Mouse (Mus musculus) left cerebral cortex, adult 11 months (tissue): ENCODE measurements around the gene Trmt10c.
A peak's percentile ranks its signal among the peaks of the same experiment; 100 is the strongest.
"Not testable (repeated sequence)": the region's sequence is repeated elsewhere in the genome, so short reads cannot be mapped to it uniquely, and the experiment has no call there.

Source experiments
- DNase-seq: peaks from one replicate; pipeline ENCODE4 v3.0.0; 2022; ENCODE audit warnings: low spot score

Gene Trmt10c

DNA sequence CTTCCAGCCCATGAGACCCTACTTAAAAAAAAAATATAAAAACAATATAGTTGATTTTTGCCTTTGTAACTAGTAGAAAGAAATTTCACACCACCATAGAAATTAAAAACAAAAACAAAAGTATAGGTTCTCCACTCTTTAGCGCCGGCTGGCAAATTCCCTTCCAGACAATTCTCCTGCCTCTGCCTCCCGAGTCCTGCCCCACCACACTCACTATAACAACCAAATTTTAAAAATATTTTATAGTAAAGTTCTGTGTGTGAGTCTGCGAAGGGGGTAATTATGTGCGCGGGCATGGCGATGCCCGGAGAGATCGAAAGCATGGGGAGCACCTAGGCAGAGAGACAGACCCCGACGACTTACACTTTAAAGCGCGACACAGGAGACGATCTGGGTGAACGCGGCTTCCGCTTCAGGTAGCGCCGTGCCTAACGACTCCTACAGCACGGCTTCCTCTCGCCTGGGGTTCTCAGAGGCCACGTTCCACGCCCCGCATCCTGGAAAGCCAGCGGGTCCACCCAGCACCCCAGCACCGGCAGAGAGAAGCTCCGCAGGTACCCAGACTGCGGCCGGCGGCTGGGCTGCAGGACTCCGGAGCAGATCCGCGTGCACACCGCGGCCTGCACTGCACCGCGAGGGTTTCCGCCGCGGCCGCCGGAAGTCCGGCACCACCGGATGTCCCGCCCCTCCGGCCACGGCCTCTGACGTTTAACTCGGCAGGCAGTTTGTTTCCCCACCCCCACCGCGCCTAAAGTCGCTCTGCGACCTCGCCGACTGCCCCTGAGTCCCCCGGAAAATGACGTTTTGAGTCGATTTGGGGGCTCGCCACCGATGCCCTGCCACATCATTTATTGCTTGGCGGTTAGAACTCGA is at the start of gene Trmt10c:
Gene Trmt10c, minus strand, starts transcription at position 682 of the 873 bp plus-strand sequence.
- DNase-seq = peak; percentile 82

GRCm38 (mm10) chr16:56086336-56086735 is 48.7 kb upstream of the Trmt10c start:
- DNase-seq = no peak

DNA sequence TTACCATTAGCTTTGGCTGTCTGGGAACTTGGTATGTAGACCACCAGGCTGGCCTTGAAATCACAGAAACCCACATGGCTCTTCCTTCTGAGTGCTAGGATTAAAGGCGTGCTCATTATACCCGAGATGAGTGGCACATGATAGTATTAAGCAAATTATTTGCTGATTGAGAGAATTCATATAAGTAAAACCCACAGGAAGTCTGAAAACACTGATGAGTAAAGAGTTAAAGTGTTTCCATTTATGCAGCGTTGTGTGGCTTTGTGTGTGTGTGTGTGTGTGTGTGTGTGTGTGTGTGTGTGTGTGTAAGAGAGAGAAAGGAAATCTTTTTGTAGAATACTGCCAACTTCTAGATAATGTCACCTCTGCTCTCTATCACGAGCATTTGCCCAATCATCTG is 44.1 kb upstream of the Trmt10c start:
- DNase-seq = no peak

DNA sequence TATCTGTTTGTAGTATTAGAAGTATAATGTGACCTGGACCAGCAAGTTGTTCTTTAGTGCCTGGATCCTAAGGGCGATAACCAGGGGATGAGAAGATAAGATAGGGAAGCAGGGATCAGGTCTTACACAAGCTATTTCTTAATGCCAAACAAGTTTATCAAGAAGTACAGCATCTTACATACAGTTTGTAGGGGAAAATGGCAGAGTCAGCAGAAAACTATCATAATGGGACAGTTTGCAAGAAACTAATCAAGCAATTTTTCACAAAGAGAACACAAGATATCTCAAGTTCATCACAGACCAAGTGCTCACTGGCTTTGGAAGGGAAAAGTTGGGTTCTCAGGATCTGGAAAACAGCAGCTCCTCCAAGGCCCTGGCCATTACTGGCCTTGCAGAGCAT is 41.8 kb upstream of the Trmt10c start:
- no peak for DNase-seq

- no peak for DNase-seq
These were observed 38.7 kb upstream of the Trmt10c start for GRCm38 (mm10) chr16:56076121-56076869.

- DNase-seq = peak; percentile 73
These were observed 37.8 kb upstream of the Trmt10c start for GRCm38 (mm10) chr16:56075222-56076111.

DNA sequence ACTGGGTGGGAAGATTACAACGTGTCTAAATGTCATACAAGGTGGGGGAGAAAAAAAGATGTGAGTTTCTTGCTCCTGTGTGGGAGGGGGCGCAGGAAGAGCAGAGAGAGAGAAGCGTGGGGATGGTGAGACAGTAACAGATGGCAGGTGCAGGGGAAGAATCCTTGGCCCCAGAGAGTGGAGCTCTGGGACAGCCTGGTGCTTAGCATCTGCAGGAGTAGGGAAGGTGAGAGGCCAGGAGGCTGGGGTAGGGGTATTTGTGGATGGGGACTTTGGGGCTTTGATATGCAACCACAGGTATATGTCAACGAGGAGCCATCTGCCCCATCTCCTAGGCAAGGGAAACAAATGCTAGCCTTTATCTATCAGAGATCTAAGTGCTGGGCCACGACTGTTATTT is 36.9 kb upstream of the Trmt10c start:
- DNase-seq = no peak

DNA sequence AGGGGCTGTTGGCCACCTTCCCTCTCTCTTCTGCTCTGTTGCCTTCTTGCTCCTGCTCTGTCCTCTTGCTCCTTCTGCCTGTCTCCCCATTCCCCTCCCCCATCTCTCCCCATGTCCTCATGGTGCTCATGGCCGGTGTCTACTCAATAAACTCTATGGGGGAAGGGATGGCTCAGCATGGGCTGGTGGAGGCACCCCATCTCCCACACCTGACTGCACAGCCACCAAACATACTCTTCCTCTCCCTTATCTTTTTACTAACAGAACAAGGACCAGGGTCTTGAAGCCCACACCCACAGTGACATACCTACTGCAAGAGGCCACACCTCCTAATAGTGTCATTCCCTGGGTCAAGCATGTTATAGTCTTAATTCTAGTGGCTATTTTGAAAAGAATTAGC is 36.5 kb upstream of the Trmt10c start:
- no peak for DNase-seq

GRCm38 (mm10) chr16:56073150-56073549 is 35.5 kb upstream of the Trmt10c start:
- DNase-seq = not testable (repeated sequence)

DNA sequence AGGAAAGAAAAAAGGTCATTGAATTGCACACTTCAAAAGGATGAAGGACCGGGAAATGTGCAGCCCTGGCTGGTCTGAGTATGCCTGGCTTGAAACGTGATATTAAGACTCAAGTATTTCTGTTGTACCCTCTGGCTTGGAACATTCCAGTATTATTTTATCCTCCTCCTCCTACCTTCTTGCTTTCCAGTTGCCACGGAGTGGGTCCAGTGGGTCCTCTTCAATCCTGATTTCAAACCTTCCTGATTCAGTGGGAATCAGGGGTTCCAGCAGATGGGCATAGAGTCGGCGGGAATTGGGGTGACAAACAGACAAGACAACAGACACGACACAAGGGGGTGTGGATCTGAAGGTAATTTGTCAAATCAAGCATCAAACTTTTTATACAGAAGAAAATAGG is 34.9 kb upstream of the Trmt10c start:
- DNase-seq = no peak

DNA sequence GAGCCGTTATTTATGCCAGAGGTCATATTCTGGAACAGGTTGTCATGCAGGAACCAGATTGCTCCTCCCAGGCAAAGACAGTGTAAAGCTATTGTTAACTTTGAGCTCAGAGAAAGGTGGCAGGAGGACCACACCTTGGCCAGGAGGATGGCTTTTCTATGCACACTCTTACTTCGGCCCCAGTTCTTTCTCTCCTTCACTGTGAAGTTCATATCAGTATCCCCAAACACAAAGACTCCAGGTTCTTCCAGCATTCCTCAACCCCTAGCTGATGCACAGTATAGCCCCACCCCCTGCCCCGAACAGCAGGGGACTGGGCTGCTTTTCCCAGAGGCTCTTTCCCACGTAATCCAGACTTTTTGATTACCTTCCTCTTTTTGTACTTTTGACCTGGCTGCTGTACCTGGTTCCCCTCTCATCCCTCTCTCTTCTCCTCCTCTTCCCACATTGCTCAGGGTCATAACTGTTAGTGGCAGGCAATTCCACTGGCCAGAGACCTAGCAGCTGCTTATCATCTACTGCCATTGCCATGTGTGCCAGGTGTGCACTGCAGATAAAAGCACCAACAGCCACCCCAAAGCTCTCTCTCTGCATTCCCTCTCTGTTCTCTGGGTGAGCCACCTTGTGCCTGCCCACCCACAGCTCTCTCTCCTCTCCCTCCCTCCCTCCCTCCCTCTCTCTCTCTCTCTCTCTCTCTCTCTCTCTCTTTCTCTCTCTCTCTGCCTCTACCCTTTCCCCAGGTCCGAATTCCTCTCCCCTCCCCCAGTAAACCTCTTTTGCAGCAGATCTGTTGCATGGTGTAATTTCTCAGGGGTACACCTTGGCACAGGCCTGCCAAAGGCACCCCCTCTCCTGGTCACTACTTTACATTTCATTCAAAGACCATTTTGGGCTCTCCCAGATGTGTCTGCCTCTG is 34.0 kb upstream of the Trmt10c start:
- DNase-seq = no peak

DNA sequence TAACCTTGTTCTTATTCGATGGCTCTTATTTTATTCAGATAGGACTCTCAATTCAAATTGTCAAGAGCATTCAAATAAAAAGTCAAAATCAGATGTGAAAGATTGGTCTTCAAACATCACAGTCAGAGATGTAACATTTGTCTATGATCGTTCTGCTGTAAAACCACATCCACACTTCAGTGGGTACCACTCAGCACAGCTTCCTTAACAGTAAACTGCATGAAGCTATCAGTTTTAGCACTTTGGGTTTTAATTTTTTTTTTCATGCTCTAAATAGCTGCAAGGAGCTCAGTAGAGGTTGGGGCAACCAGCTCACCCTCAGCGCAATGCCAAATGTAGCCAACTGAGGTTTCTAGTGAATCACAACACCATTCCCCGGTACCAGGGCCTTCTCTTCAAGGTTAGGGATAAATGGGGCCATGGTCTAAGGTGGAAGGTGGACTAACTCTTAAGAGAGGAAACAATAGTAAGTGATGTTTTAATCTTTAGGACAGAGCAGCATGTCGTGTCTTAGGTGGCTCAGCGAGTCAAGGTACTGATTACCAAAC is 31.0 kb upstream of the Trmt10c start:
- DNase-seq = no peak

DNA sequence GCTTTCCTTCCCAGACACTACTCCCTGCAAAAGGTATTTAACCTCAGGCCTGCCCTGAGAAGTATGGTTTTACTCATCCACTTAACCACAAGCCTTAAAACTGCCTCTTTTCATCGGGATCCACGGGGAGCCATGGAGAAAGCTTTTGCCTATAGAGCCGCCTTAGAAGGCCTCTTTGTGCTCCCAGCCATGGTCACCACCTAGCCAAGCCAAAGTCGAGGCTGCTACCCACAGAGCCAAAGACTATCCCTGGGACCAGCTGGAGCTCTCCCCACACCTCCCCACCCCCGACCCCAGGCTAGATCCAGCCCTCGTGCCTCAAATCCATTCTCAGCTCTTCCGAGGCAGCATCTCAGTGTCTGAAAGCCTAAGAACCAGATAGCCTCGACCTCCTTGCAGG is 28.5 kb upstream of the Trmt10c start:
- no peak for DNase-seq

GRCm38 (mm10) chr16:56064334-56064990 is 26.8 kb upstream of the Trmt10c start:
- peak; percentile 69 for DNase-seq

GRCm38 (mm10) chr16:56062981-56063380 is 25.4 kb upstream of the Trmt10c start:
- no peak for DNase-seq

DNA sequence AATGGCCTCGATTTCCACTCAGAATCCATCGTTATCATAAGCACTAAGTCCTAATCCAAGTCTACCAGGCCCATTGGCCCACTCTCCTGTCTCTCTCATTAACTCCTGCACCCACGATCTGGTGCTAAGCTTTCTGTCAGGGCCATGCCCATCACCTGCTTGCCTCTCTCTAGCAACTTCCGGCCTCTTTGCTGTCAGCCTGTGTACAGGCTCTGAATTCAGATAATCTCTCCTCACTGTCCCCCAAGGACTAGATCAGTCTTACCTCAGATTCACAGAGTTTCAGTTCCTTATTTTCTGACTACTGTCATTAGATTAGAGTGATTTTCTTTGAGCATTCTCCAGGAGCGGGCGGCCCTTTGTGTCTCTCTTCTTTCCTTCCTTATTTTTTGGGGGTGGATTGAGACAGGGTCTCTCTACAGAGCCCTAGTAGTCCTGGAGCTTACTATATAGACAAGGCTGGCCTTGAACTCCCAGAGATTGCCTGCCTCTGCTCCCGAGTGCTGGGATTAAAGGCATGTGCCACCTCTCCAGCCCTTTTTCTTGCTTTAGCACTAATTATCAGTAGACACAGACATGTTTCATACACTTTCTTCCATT is 24.5 kb upstream of the Trmt10c start:
- no peak for DNase-seq

- DNase-seq = no peak
These were observed 20.5 kb upstream of the Trmt10c start for GRCm38 (mm10) chr16:56058151-56058550.

DNA sequence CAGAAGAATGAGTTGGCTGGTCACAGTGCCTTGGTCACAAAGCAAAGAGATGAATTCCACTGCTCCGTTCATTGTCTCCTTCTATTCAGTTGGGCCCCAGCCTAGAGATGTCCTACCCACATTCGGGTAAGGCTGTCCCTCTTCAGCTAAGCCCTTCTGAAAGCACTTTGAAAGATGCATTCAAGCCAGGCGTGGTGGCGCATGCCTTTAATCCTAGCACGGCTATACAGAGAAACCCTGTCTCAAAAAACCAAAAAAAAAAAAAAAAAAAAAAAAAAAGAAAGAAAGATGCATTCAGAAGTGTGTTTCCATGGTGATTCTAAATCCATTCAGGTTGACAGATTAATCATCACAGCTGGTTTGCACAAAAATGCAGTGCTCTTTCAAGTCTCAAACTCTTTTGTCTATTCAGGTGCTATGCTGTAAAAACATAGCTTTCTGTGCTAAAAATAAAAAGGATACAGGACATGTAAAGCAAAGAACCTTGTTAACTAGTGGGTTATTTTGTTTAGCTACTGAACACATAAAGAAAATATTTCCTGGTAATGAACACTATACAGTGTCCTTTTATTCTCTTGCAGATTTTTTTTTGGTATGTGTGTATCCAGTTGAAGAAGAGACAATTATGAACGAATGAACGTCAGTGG is 19.4 kb upstream of the Trmt10c start:
- no peak for DNase-seq

GRCm38 (mm10) chr16:56055911-56056310 is 18.3 kb upstream of the Trmt10c start:
- no peak for DNase-seq
